Mouse (Mus musculus): ENCODE measurements around the gene Hivep3.
A peak's percentile ranks its signal among the peaks of the same experiment; 100 is the strongest.

The Hivep3 gene

GRCm38 (mm10) chr4:119977817-119978491 is 244.4 kb downstream of the Hivep3 start:
- DNase-seq (ENCODE audit: low spot score), result no peak

- DNase-seq (ENCODE audit: low spot score), result no peak
Observed at GRCm38 (mm10) chr4:119979238-119979829, 245.8 kb downstream of the Hivep3 start.

- DNase-seq (ENCODE audit: low spot score), result no peak
Observed at GRCm38 (mm10) chr4:119979918-119980317, 246.3 kb downstream of the Hivep3 start.

GRCm38 (mm10) chr4:119981047-119981720 is 247.6 kb downstream of the Hivep3 start:
- DNase-seq (ENCODE audit: low spot score), result peak; percentile 29

GRCm38 (mm10) chr4:119986065-119986464 is 252.5 kb downstream of the Hivep3 start:
- no peak for DNase-seq (ENCODE audit: low spot score)

- DNase-seq (ENCODE audit: low spot score), result no peak
Observed at GRCm38 (mm10) chr4:119986580-119987291, 253.2 kb downstream of the Hivep3 start.

GRCm38 (mm10) chr4:119987376-119988087 is 253.9 kb downstream of the Hivep3 start:
- DNase-seq (ENCODE audit: low spot score), result no peak

GRCm38 (mm10) chr4:119989031-119989693 is 255.6 kb downstream of the Hivep3 start:
- DNase-seq (ENCODE audit: low spot score), result no peak

GRCm38 (mm10) chr4:119990346-119990745 is 256.8 kb downstream of the Hivep3 start:
- no peak for DNase-seq (ENCODE audit: low spot score)

- DNase-seq (ENCODE audit: low spot score), result no peak
Observed at GRCm38 (mm10) chr4:119990841-119991240, 257.3 kb downstream of the Hivep3 start.

GRCm38 (mm10) chr4:119991758-119992157 is 258.2 kb downstream of the Hivep3 start:
- DNase-seq (ENCODE audit: low spot score), result no peak

- DNase-seq (ENCODE audit: low spot score), result no peak
Observed at GRCm38 (mm10) chr4:119996377-119996776, 262.8 kb downstream of the Hivep3 start.

- DNase-seq (ENCODE audit: low spot score), result no peak
Observed at GRCm38 (mm10) chr4:119997351-119997750, 263.8 kb downstream of the Hivep3 start.

GRCm38 (mm10) chr4:119998911-119999310 is 265.3 kb downstream of the Hivep3 start:
- peak; percentile 79 for DNase-seq (ENCODE audit: low spot score)

- no peak for DNase-seq (ENCODE audit: low spot score)
Observed at GRCm38 (mm10) chr4:120000881-120001280, 267.3 kb downstream of the Hivep3 start.

- no peak for DNase-seq (ENCODE audit: low spot score)
Observed at GRCm38 (mm10) chr4:120003006-120003405, 269.4 kb downstream of the Hivep3 start.

- DNase-seq (ENCODE audit: low spot score), result no peak
Observed at GRCm38 (mm10) chr4:120006046-120006445, 272.5 kb downstream of the Hivep3 start.

GRCm38 (mm10) chr4:120007889-120008288 is 274.3 kb downstream of the Hivep3 start:
- no peak for DNase-seq (ENCODE audit: low spot score)

- DNase-seq (ENCODE audit: low spot score), result no peak
Observed at GRCm38 (mm10) chr4:120009151-120009550, 275.6 kb downstream of the Hivep3 start.

GRCm38 (mm10) chr4:120011788-120012187 is 278.2 kb downstream of the Hivep3 start:
- no peak for DNase-seq (ENCODE audit: low spot score)

- DNase-seq (ENCODE audit: low spot score), result no peak
Observed at GRCm38 (mm10) chr4:120012891-120013290, 279.3 kb downstream of the Hivep3 start.
